Mouse (Mus musculus) left cerebral cortex, adult 18-20 months (tissue): ENCODE data around the gene Gm28308. TPM values are rescaled to one million over a fixed set of nuclear protein-coding genes. Genes with fewer than 3 reads are reported as not detected.

Experiments
- DNase-seq, 2 experiments: peaks; one replicate each; pipeline ENCODE4 v3.0.0; 2021 to 2022; ENCODE audit warnings: low spot score in 2 of 2, mixed read lengths in 1 of 2
- total RNA-seq, 2 experiments: library from RNA; stranded (reverse); gene quantifications; 2 replicates each; pipeline ENCODE4 v1.2.3; 2021

Gene Gm28308
- total RNA-seq, 2 experiments from 2014 or later = not detected

- no peak for DNase-seq
These were observed 54.7 kb downstream of the Gm28308 start, which contains the start of gene Hoxa1 for GRCm38 (mm10) chr6:52158276-52159051. Gene Hoxa1, minus strand, starts transcription at chr6:52158317.

GRCm38 (mm10) chr6:52157466-52158275 lies 55.5 kb downstream of the Gm28308 start:
- DNase-seq = no peak

DNA sequence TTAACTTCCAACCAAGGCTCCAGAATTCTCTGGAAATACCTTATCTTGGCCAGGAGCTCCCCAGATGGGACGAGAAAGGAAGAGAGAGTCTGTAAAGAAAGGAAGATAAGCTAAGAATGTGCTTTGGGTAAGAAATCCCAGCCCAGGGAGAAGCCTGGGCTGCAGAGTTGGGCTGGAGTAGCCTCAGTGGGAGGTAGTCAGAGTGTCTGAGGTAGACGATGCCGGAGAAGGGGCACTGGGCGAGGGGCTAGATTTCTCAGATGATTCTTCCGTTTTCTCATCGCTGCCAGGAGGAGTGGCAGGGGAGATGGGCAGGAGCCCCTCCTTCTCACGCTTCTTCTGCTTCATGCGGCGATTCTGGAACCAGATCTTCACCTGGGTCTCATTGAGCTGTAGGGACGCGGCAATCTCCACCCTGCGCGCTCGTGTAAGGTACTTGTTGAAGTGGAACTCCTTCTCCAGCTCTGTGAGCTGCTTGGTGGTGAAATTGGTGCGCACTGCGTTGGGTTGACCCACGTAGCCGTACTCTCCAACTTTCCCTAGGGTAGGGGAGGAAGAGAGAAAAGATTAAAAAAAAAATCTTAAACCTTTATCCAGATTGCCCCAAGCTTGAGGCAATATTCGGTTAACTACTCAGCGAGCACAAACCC lies 56.5 kb downstream of the Gm28308 start:
- no peak for DNase-seq

- DNase-seq = no peak
These were observed 57.7 kb downstream of the Gm28308 start for GRCm38 (mm10) chr6:52155471-52155870.

- no peak for DNase-seq
These were observed 59.1 kb downstream of the Gm28308 start for GRCm38 (mm10) chr6:52154044-52154443.

GRCm38 (mm10) chr6:52153270-52153669 lies 59.9 kb downstream of the Gm28308 start:
- no peak for DNase-seq

DNA sequence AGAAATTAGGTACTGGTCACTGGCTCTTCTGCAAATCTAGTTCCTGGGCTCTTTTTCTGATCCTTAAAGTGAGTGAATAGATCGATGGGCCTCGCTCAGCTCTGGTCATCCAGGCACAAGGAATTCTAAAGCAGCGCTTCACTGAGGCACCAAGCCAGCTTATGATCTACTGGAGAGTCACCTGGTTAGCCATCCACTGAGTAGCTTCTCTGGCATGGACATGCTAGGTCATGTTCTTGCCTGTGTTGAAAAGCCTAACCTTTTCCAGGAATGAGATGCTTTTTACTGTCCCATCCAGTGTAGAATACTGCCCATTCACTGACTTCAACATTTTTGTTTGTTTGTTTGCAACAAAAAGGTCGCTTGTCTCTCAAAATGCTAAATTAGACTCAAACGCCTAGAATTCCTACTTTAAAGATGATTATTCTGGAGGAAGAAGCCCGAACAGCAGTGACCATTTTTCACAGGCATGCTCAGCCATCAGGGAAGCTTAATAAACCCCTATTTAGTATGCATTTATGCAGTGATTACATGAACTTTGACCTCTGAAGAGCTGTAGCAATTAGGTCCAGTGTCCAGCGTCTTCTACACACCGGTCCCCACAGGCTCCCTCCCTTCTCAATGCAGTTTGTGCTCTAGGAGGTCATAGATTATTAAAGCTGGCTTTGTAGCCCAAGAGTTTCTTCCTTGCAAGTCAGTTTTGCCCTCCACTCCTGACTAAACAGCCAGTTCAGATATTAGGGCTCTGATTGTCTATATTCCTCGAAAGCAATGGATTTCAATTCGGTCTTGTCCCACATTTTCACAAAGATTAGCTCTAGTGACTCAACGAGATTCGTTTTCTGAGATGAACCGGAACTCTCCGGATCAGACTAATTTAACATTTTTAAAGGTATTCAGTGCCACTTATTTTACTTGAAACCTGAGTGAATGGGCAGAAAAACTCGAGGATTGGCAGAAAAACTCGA lies 60.6 kb downstream of the Gm28308 start:
- no peak for DNase-seq

DNA sequence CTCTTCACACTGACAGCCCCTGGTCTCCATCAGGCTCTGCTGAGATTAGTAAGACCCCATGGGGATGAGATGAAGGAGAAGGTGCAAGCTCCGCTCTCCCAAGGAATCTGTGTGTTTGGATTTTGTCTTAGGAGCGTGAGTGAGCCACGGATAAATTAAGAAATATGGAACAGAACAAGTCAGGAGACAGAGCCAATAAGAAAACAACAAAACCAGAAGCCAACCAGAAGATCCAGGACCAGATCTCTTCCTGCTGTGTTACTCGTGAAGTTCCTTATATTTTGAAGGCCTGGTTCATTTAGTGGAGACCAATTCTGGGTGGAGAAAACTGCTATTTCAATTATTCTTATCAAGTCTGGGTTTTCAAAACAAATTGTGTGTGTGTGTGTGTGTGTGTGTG lies 61.6 kb downstream of the Gm28308 start:
- no peak for DNase-seq

DNA sequence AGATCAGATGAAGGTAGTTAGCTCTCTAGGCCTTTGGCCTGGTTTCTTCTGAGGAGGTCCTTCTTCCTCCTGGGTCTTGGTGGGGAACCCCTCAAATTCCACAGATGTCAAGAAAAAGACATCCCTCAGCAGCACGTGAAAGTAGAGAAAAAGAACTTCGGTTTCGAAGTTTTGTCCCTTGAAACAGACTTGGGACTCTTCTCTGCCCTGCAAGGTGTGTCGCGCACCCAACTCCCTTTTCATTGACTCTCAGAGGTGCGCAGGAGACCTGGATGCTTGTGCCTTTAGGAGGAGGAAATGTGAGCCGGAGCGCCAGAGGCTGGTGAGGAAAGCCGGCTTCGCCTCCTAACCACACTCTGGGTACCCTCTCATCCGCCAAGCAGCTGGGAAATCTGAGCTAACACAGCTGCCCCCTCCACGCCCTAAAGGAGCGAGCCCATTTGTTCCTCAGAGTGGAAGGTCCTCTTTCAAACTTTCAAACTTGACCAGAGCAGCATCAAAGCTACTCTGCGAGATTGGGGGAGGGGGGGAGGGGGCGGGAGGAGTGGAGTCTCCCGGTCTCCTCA lies 62.7 kb downstream of the Gm28308 start:
- no peak for DNase-seq

DNA sequence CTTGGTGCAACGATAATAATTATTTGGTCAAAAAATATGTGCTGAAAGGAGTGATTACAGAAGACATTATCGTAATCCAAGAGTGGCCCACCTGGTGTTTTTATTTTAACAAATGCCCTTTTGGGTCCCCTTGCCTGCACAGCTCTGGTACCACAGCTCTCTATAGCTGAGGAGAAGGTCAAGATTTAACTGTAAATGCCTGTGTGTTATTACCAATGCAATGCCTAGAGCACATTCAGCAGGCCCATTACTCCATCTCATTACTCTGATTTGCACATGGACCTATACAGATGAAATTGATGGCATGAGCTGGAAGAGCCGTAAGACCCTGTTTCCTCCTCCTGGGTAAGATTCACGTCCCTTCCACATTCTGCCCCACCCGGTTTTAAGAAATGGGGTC lies 74.0 kb downstream of the Gm28308 start:
- no peak for DNase-seq

GRCm38 (mm10) chr6:52138576-52138975 lies 74.6 kb downstream of the Gm28308 start:
- DNase-seq = no peak

DNA sequence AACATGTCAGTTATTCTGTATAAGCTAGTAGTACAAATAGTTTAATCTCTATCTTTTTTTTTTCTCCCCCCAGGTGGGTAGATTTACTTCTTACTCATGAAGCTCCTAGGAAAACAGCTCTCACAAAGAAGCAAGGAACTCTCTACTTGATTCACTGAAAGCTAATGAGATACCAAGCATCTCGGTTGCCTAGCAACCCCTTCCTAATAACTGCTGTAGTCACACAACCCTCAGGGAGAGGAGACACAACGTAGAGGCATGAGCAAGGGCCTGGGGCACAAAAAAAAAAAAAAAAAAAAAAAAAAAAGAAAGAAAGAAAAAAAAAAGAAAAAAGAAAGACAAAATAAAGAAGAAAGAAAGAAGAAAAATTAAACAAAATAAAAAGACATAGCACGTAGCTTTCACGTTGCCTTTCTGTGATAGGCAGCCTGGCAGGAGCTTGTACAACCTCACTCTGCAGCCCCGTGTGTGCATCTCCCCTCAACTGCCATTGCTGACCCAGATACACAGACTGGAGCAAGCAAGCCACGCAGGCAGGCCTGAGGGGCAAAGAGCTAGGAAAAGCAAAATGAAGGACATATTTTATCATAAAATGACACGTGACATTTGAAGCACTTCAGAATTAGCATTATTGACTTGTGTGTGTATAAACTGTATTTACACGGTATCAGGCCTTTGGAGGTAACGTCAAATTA lies 75.2 kb downstream of the Gm28308 start:
- DNase-seq = no peak

- no peak for DNase-seq
These were observed 89.5 kb downstream of the Gm28308 start for GRCm38 (mm10) chr6:52123673-52124072.

- no peak for DNase-seq
These were observed 92.0 kb downstream of the Gm28308 start for GRCm38 (mm10) chr6:52121173-52121572.

DNA sequence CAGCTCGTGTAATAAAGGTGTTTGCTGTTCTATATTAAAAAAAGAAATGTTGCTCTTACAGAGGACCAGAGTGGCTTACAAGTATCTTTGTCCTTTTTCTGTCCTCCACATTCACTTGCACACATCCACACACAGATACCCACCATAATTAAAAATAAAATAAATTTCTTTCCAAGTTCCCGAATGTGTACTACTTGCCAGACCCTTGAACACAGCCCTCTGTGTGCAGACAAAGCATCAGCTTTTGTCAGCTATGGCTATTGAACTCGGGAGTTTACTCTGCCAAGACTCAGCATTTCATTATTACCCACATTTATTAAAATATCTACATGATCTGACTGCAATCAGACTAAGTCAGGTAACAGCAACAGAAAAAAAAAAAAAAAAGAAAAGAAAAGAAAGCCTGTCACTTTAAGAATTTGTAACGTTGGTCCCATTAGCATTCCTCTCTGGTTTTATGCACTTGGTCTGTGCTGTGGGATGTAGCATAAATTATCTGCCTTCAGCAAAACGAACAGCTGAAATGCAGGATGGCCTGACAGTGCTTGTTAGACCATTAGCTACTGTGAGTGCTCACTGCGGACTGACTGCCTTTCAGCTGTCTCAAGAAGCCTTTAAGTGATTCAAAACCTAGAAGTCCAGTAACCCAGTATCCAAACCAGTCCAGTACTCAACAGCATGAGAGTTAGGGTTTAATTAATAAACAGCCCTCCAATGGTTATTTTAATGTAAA lies 94.1 kb downstream of the Gm28308 start:
- no peak for DNase-seq

- DNase-seq = no peak
These were observed 97.2 kb downstream of the Gm28308 start for GRCm38 (mm10) chr6:52115899-52116298.
